Mouse (Mus musculus) heart, adult 2 months (tissue): ENCODE data around the gene Smim17.

ENCODE experiments used
- CTCF ChIP-seq: fragments of 200-600 bp; IDR thresholded peaks from 2 replicates; pipeline ENCODE4 v1.8.1; 2022; ENCODE audit warnings: antibody characterized with exemption, mild to moderate bottlenecking, moderate library complexity
- POLR2A ChIP-seq: fragments of 200-500 bp; IDR thresholded peaks from 2 replicates; pipeline ENCODE4 v1.6.1; 2011; ENCODE audit warnings: mild to moderate bottlenecking, low read depth, low read length, control low read depth; ENCODE audit not compliant: insufficient read depth

- no peak for TF ChIP-seq CTCF
- TF ChIP-seq POLR2A: no peak
Measured at GRCm38 (mm10) chr7:6466951-6467350, 68.4 kb downstream of the Smim17 start, which contains the start of gene Olfr1346.
